Mouse (Mus musculus) G1E (cell line): ENCODE measurements at regions not wholly inside any gene's neighbourhood (a gene's known extent, or its start where the extent isn't known, plus 50 kb on each side); places are given as distances from the start of the nearest gene placed in this dataset.

Experiments used
- CTCF ChIP-seq: IDR thresholded peaks from 2 replicates; pipeline ENCODE4 v1.5.1; 2012; ENCODE audit warnings: low read depth, low read length, inconsistent platforms, mixed read lengths
- GATA2 ChIP-seq: IDR thresholded peaks from 2 replicates; pipeline ENCODE4 v1.6.1; 2012; ENCODE audit warnings: low read depth, low read length, inconsistent platforms, borderline replicate concordance
- POLR2AphosphoS5 ChIP-seq: IDR thresholded peaks from 2 replicates; pipeline ENCODE4 v1.6.1; 2012; ENCODE audit warnings: low read depth, low read length, inconsistent platforms; ENCODE audit not compliant: insufficient replicate concordance

GRCm38 (mm10) chr5:77803562-77803961 is 395.7 kb upstream of the Igfbp7 start:
- TF ChIP-seq POLR2AphosphoS5 (no peak), CTCF (no peak), GATA2 (no peak)
